Mouse (Mus musculus): ENCODE measurements around the gene C1qtnf9.

The C1qtnf9 gene

DNA sequence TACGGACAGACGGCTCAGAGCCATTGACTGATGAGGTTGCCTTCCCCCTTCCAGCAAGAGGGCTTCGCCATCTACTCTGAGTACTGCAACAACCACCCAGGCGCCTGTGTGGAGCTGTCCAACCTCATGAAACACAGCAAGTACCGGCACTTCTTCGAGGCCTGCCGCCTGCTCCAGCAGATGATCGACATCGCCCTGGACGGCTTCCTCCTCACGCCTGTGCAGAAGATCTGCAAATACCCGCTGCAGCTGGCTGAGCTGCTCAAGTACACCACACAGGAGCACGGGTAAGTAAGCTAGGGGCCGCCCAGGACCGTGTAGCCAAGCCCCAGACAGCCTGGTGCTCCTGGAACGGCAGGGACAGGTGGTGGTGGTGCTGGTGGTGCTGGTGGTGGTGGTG lies 16.4 kb upstream of the C1qtnf9 start:
- no peak for DNase-seq (ENCODE audit: low spot score)

DNA sequence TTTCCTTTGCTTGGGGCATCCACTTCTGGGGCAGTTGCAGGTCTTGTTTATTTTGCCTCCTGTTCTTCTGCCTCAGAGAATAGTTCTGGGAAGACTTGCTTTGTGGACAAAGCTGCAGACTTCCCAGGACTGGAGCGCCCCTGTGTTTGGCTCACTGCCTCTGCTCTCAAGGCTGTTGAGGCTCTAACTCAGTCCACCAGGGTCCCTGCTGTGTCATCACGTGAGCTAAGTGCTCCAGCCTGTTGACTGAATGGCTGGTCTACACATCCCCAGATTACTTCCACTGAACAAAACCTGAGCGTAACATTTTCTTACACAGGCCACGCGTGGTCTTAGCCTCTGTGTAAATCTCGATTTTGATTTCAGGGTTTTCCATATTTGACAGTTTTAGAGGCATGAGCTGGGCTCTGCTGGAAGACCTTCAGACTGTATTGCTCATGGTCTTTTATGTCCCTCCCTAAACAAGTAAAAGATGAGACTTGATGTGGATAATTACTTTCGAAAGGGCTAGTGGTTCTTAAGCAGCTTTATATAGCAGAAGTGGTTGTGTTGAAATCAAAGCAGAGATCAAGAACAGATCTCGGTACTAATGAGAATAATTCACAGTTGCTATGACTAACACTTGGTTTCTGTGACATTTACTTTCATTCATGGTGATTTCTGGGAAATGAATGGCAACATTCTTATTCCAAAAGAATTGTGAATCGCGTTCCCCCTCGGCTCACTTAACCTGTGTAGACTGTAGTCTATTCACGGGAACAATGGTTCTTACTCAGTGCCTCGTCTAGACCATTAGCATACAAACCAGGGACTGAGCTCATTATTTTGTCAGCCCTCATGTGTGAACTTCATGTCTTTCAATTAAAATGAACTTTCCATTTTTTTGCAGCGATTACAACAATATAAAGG lies 14.8 kb upstream of the C1qtnf9 start:
- no peak for DNase-seq (ENCODE audit: low spot score)

GRCm38 (mm10) chr14:60753801-60754126 lies 14.2 kb upstream of the C1qtnf9 start:
- DNase-seq (ENCODE audit: low spot score), result no peak

GRCm38 (mm10) chr14:60754656-60755055 lies 13.3 kb upstream of the C1qtnf9 start:
- DNase-seq (ENCODE audit: low spot score), result no peak

DNA sequence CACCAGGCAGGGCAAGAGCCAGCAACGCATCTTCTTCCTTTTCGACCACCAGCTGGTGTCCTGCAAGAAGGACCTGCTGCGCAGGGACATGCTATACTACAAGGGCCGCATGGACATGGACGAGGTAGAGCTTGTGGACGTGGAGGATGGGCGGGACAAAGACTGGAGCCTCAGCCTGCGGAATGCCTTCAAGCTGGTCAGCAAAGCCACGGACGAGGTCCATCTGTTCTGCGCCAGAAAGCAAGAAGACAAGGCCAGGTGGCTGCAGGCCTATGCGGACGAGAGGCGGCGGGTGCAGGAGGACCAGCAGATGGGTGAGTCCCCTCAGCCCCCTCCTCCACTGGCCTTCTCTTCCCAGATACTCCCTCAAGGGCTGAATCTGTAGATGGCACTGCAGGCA lies 11.7 kb upstream of the C1qtnf9 start:
- no peak for DNase-seq (ENCODE audit: low spot score)

DNA sequence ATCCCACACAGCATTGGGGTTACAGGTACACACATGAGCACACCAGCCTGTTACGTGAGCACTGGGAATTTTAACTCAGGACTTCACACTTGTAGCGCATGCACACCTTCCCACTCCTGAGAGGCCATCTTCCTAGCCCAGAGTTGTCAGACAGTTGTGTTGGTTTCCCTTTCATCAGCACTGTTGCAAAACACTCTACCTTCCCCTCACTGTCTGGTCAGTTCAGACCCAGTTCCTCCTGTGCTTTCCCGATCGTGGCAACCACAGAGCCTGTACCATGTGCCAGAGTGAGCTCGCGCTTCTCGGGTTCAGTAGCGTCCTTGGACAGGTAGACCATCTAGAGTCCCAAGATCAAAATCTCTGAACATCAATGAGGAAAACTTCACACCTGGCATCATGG lies 10.7 kb upstream of the C1qtnf9 start:
- no peak for DNase-seq (ENCODE audit: low spot score)

- no peak for DNase-seq (ENCODE audit: low spot score)
Measured at GRCm38 (mm10) chr14:60757722-60758121, 10.2 kb upstream of the C1qtnf9 start.

- no peak for DNase-seq (ENCODE audit: low spot score)
Measured at GRCm38 (mm10) chr14:60759097-60759496, 8.8 kb upstream of the C1qtnf9 start.

GRCm38 (mm10) chr14:60761801-60762200 lies 6.1 kb upstream of the C1qtnf9 start:
- no peak for DNase-seq (ENCODE audit: low spot score)

- DNase-seq (ENCODE audit: low spot score), result no peak
Measured at GRCm38 (mm10) chr14:60762754-60763153, 5.2 kb upstream of the C1qtnf9 start.

DNA sequence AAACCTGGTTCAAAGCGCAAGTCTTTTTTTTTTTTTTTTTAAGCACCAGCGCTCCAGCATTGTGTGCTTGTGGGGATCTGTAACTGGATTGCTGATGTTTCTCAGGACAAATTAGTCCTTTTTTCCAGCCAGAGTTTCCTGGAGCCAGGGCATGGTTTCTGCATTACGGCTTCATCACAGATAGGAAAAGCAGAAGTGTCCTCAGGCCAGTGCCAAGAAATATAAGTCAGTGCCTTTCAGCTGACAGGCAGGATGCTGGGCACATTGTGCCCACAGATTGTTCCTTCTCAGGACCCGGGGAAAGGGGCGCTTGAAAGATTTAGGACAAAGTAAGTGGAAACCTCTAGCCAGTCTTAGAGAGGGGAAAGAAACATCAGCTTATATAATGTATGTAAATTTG lies 4.2 kb upstream of the C1qtnf9 start:
- no peak for DNase-seq (ENCODE audit: low spot score)

DNA sequence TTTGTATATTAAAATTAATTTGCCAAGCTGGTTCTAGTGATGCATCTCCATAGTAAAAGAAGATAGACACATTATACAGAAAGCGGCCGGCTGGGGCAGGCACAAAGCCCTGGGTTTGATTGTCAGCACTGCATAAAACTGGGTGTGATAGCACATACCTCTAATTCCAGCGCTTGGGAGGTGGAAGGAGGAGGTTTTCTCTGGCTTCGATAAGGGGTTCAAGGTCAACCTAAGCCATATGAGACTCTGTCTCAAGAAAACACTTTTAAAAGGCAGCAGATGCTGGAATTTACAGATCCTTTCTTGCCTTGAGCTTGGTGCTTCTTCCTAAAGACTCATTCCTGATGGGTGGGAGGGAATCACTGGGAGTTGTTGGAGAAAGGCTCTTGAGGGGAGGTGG lies 3.4 kb upstream of the C1qtnf9 start:
- no peak for DNase-seq (ENCODE audit: low spot score)

- DNase-seq (ENCODE audit: low spot score), result no peak
Measured at GRCm38 (mm10) chr14:60765025-60765424, 2.9 kb upstream of the C1qtnf9 start.

DNA sequence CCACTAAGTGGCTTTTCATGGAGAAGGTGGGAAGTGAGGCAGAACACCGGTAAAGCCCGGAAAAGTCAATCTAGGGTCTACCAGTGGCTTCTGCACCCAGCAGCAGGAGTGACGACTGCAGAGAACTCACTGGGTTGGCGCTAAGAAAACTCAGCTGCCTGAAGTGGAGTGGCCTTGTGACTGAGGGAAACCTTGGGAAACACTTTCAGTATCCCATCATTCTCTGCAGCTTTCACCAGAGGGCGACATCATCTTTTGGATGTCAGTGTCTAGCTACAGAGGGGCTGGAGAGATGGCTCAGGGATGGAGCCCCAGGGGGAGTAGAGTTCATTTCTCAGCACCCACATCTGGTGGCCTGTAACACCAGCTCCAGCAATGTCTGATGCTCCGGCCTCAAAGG lies 1.4 kb downstream of the C1qtnf9 start:
- peak; percentile 32 for DNase-seq (ENCODE audit: low spot score)

DNA sequence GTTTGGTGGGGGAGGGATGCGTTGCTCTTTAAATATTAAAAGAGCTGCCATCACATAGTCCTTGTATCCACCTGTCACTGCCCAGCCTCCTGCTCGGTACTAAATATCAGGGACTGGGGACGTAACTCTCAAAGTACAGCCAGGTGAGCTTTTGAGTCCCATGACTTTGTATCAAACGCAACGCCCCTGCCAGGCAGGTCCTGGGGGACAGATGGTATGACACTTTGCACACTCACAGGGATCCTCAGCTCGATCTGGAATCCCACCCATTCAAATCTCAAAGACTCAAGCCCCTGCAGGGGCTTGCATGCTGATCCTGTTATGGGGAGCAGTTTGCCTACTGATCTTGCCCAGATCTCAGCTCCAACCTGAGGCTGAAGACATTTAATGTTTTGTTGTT lies 2.7 kb downstream of the C1qtnf9 start:
- no peak for DNase-seq (ENCODE audit: low spot score)

- DNase-seq (ENCODE audit: low spot score), result peak; percentile 82
Measured at GRCm38 (mm10) chr14:60771057-60771456, 3.1 kb downstream of the C1qtnf9 start.

- DNase-seq (ENCODE audit: low spot score), result no peak
Measured at GRCm38 (mm10) chr14:60773476-60773875, 5.5 kb downstream of the C1qtnf9 start.

DNA sequence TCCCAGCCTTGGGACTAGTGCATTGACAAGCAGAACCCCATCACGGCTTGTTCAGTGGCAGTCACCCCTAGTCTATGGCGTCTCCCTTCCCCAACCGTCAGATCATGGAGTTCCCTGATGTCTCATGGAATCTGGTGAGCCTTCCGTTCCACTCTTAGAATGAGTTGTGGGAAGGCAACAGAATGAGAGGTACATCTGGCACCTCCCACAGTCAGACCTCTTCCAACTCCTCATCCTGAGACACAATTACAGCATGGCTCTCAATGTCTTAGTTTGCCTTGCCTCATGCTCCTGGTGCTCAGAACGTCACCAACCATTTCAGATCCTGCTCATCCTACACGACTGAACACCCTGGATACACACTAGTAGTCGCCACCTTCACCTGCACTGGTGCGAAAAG lies 8.6 kb downstream of the C1qtnf9 start:
- DNase-seq (ENCODE audit: low spot score), result no peak

- no peak for DNase-seq (ENCODE audit: low spot score)
Measured at GRCm38 (mm10) chr14:60777485-60777919, 9.6 kb downstream of the C1qtnf9 start.

DNA sequence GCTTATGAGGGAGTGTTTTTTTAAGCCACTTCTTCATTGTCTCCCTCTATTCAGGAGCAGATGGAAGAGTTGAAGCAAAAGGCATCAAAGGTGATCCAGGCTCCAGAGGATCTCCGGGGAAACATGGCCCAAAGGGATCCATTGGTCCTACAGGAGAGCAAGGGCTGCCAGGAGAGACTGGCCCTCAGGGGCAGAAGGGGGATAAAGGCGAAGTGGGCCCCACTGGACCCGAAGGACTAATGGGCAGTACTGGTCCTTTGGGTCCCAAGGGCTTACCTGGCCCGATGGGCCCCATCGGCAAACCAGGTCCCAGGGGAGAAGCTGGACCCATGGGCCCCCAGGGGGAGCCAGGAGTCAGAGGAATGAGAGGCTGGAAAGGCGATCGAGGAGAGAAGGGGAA lies 11.3 kb downstream of the C1qtnf9 start:
- DNase-seq (ENCODE audit: low spot score), result no peak

GRCm38 (mm10) chr14:60782121-60782656 lies 14.3 kb downstream of the C1qtnf9 start:
- DNase-seq (ENCODE audit: low spot score), result no peak

- DNase-seq (ENCODE audit: low spot score), result no peak
Measured at GRCm38 (mm10) chr14:60783196-60783595, 15.3 kb downstream of the C1qtnf9 start.

GRCm38 (mm10) chr14:60784427-60785315 lies 16.7 kb downstream of the C1qtnf9 start, which contains the start of gene Mipep:
Gene Mipep, plus strand, starts transcription at chr14:60784573.
- DNase-seq (ENCODE audit: low spot score), result peak; percentile 96

Data from retina, embryonic 14.5 days (tissue).